Mouse (Mus musculus) liver, postnatal 0 days (tissue): ENCODE data around the gene Pidd1.
A peak's percentile ranks its signal among the peaks of the same experiment; 100 is the strongest.

Experiments
- CTCF ChIP-seq: sonication (generic); IDR thresholded peaks from 2 replicates; pipeline ENCODE4 v1.5.1; 2016; ENCODE audit warnings: antibody characterized with exemption, low read depth
- EP300 ChIP-seq: IDR thresholded peaks from 2 replicates; pipeline ENCODE4 v1.6.1; 2016; ENCODE audit warnings: antibody characterized with exemption, low read depth, mild to moderate bottlenecking

GRCm38 (mm10) chr7:141440613-141441012, 3.2 kb downstream of the Pidd1 start:
- TF ChIP-seq EP300 (no peak), CTCF (peak; percentile 91)
